Mouse (Mus musculus) left cerebral cortex, adult 8-10 months (tissue): Measurements from ENCODE around the gene Fgf13. TPM values are rescaled to one million over a fixed set of nuclear protein-coding genes. Genes with fewer than 3 reads are reported as not detected.

Experiments used
- DNase-seq, 2 experiments: peaks; one replicate each; pipeline ENCODE4 v3.0.0; 2022; ENCODE audit warnings: low spot score in 2 of 2
- total RNA-seq, 4 experiments: library from RNA; stranded (reverse); gene quantifications; 2 replicates each; pipeline ENCODE4 v1.2.4; 2022

The Fgf13 gene
- total RNA-seq, 4 experiments from 2014 or later: 118 to 131 (median 125) TPM

DNA sequence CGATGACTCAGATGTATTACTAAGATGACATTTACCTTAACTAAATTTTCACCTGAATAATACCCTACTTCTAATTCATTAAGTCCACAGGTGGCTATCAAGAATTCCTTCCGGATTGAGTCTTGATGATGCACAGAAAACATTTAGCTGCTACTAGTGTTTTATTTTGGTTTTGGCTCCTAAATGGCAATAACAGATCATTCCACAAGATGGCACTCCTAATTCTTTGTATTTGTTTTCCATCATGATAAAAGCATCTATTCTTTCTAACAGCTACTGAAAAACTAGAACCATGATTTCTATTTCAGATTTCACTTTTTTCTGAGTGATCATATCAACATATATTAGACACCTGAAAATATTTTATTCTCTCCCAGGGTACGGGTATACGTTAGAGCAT lies 373.7 kb downstream of the Fgf13 start:
- DNase-seq: no peak

DNA sequence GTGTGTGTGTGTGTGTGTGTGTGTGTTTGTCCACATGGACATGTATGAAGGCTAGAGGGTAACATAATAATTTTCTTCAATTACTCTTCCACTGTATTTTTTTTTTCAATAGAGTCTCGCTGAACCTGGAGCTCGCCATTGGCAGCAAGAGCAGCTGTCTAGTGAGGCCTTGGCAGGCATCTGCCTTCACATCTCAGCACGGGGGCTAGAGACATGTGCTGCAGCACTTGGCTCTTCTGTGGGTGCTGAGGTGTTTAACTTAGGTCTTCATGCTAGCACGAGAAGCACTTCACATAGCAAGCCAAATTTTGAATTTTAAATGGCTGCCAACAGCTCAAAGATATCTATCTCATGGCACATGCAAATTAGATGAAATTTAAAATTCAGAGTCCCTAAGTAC lies 380.9 kb downstream of the Fgf13 start:
- DNase-seq: no peak

DNA sequence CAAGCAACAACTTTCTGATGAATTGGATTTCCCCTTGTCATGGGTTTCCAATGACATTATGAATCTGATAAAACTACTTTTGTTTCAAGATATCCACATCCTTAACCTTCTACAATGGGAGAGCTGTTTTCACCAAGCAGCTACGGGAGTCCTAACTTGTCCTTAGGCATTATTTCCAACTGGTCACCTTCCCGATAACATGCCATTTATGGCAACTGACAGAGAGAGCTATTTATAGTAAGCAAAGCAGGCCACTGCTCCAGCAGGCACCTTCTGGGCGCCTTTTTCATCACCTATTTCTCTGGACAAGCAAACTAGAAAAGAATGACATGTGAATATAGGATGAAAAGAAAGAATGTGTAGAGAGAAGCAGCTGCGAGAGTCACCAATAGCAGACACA lies 385.5 kb downstream of the Fgf13 start:
- DNase-seq: no peak

DNA sequence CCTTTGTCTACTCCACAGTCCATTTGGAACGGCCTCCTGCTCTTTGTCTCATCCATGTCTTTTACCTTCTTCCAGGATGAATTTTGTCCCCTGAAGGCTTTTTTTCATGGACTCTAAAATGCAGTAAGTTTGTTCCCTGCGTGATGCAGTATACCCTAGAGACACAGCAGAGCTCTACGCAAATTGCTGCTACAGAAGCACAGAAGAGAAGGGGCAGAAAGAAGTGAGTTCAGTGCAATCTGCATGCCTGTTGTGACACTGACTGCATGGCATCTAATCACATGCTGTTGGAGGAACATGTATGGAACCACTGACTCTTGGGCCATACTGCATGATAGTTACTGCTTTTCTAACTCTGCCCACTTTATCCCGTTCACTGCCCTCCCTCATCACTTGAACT lies 388.2 kb downstream of the Fgf13 start:
- no peak for DNase-seq

DNA sequence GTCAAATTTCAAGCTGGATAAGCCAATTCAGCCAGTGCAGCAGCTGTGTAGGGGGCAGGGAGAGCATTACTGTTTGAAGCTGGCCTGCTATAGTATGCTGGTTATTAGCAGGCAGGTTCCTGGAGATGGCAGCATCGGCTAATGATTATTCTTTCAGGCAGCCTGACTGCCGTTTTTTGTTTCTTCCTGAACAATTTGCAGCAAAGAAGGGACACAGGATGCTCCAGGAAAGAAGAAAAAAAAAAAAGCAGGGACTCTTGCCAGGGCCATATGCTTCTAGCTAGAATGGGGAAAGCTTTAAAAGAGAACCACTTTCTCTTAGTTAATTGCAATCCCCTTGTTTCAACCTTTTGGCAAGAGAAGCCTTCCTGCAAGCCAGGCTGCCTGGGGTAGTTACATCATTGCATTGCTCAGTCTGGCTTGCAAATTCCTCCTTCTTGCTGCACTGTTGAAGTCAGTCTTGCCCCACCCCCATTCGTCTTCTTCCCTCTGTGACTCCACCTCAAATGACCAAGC lies 388.7 kb downstream of the Fgf13 start:
- DNase-seq: peak; percentile 2 to 9

DNA sequence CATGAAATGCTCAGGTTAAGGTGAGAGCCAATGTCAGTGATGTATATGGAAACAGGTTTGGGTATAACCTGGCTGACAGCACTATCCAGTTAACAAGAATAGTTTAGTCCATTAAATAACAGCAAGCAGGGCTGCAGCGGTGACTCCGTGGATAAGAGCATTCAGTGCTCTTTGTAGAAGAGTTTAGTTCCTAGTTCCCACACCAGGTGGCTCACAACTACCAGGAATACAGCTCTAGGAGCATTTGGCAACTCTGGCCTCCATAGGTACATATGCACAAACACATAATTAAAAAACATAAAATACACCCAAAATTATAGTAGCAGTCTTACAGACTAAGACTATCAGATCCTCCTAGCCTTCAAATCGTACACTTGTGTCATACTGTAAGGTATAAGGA lies 390.2 kb downstream of the Fgf13 start:
- no peak for DNase-seq

DNA sequence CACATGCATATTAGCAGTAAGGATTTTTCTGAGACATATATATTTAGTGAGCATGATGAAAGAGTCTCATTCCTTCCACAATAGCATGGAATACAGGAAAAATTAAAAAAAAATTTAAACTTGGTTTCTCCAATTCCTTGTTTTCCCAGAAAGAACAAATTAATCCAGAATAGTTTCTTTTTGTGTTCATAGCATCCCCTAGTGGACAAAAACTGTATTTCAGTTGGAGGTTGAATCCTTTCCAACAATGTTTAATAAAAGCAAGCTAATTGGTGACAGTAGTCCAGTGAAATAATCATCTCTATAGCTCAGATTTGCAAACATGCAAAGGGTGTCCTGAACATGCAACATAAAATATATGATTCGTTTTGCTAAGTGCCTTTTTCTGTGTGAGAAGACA lies 395.7 kb downstream of the Fgf13 start:
- DNase-seq: no peak

DNA sequence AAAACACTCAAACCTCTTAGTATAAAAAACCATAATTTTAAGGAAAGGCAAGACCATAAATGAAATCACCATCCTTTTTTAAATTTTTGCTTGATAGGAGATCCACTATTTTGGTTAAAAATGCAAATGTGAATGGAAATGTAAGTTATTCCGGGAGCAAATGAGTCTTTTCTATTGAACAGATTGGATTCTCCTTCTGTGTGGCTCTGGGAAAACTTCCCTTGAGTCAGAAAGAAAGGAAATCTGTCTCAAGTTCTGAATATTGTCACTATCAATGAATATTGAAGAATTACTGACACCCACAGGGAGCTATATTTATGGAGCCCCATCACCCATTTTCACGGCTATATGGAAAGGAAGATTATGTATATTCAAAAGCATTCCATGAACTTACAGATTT lies 401.1 kb downstream of the Fgf13 start:
- no peak for DNase-seq

DNA sequence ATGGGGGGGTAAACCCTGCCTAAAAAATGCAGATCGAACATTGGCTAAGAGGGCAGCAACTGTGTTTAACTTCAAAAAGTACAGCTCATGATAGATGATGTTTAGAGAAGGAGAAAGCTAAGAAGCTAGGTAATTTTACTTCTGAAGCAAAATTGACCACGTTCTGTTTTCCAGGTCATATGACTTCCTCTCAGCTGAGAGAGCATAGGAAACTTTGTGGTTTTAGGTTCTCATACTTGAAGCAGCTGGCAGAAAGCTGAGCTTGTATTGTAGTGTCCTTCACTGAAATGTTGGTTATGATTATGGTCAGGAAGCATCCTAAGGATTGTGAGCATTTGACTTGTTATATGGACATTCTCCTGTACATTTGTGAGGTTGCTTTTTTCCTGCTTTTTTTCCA lies 425.9 kb downstream of the Fgf13 start:
- DNase-seq: no peak

DNA sequence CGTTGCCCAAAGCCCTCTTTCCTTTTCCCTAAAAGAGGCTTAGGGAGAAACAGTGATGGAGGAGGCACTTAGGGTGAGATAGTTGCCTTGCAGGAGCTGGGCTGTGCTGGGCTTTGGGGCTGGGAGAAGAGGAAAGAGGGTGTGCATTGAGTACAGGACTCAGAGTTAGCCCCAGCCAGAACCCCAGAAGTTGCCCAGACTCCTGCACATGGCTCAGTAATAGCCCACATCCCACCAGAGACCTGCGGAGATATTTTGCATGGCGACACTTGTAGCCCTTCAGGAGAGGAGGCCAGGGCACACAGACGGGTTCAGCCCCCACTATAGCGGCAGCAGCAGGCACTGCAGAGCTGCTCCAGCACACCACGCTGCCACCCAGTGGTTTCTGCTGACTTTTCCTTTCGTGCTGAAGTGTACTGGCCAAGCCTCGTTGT lies 432.9 kb downstream of the Fgf13 start:
- peak; percentile 32 to 33 for DNase-seq

DNA sequence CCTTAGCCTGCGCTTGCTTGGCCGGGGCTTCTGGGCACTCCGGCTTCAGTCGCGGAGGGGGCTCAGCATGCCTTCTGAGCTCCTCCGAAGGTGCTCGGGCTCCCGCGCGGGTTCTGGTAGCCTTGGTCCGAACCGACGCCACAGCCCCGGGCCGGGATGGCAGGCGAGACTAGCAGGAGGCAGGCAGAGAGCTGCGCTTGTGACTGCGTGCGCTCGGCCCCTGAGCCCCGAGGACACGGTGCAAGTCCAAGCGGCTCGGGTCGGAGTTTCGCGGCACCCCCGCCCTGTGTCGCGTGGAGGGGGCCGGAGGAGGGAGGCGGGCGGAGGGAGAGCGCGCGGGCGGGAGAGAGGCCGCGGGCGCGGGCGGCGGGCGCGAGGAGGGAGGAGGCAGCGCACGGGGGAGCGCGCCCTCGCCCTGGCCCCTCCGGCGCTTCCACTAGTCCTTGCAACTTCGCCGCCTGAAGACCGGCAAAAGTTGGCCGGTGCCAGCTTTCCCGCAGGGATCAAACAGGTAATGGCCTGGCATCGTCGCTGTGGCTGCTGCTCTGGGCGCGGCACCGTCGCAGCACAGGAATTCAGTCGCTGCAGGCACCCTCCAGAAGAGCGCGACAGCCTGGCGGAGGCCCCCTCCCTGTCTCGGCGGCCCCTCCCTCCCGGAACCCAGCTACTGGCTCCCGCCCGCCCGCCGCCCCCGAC lies 433.6 kb downstream of the Fgf13 start:
- DNase-seq: peak; percentile 12 to 32

DNA sequence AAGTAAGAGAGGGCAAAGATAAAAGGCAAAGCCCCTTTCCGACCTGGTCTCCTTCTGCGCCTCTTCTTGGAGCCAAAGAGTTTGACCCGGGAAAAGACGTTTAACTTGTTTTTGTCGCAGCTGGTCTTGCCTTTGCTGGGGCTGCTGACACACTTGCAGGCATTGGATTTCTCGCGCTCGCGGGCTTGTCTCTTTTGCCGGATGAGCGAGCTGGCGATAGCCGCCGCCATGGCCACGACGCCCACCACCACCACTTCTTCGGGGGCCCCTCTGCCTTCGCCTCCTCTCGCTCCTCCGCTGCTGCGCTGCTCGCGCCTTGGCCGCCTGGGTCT lies 434.1 kb downstream of the Fgf13 start:
- DNase-seq: peak; percentile 12 to 13

DNA sequence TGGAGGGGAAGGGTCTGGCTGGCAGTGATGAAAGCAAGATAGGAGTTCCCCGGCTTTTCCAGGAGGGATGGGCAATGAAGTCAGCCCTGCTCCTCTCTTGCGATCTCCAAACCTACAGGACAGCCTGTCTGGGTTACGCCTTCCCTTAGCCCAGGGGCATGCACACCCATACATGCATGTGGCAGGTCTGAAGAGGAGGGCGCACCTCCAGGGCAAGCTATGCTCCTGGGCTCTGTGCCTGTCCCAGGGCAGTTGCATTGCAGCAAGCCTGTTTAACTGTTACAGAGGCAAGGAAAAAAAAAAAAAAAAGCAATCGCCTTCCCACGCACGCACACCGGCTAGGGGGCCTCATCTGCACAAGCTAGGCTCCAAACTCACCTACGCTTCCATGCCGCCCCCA lies 434.5 kb downstream of the Fgf13 start:
- peak; percentile 3 to 10 for DNase-seq

DNA sequence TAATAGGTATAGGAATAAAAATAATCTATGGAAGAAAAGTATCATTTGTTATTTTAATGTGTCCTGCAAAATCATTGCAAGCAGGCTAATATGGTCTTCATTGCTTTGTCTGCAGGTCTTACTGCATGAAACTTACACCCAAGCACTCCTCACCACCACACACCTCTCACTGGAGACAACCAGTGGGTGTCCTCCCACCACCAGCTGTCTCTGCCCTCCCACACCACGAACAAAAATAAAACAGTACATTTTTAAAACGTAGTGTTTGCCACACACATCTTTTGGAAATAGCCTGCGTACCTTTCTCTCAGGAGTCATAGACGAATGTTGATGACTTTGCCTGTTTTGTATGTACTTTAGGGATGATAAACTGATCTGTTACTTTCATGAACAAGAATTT lies 441.2 kb downstream of the Fgf13 start:
- peak; percentile 9 to 26 for DNase-seq

DNA sequence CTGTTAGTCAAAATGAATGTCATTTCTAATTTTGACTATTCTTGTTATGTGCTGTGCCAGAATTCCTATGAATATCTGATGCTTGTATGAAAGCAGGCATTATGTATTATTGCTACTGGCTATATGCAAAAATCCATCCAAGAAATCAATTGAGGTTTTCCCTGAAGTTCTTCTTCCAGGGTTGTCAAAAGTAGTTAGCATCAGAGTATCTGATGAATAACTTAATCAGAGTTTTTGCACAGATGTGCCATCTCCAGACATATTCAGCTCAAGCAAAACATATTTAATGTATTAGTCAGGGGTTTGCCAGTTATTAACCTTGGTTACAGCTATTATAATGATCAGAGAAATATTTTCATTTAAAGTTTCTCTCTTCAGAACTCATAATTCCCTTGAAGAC lies 454.7 kb downstream of the Fgf13 start:
- no peak for DNase-seq

DNA sequence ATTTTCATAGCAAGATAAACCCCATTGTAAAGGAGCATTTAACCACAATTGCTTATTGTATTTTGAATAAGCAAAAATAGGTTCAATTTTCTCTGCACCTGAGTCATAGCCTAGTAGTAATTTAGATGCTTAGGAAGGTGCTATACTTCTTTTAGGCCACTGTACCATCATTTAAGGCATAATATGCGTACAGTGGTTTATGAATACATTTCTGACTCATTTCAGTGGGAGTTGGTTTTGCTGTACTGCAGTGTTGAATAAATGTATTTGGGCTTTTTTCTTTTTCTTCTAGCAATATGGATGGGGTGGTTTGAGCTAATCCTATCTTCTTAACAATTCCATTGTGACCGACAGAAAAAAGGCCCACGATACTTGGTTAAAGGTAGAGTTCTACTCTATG lies 481.9 kb downstream of the Fgf13 start:
- DNase-seq: no peak

DNA sequence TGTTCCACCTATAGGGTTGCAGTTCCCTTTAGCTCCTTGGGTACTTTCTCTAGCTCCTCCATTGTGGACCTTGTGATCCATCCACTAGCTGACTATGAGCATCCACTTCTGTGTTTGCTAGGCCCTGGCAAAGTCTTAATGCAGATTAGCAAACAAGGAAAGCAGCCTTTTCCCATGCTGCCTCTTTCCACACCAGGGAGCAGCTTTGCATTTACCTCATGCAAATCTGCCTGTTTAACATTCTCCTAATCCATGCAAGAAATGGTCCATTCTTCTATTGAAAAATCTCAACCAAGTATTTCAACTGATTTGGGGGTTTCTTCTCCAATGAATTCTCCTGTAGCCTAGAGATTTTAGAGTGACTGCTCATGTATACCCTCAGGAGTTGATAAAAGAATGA lies 487.4 kb downstream of the Fgf13 start:
- DNase-seq: no peak

DNA sequence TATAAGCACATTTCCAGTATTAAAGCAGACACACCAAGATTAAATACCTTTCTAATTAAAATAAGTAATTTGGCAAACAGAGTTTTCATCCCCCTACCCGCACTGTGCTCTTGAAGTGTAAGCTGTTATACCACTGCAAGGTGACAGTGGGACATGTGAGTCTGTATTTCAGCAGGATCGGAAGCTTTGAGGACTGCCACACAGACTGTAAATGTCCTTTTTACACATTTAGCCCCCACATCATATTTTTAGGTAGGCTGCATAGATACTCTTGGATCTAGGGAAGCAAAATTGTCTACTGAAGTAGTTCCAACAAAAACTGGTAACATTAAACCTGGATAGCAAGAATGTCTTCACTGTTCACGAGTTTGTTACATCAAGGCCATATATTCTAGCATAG lies 495.8 kb downstream of the Fgf13 start:
- DNase-seq: no peak

DNA sequence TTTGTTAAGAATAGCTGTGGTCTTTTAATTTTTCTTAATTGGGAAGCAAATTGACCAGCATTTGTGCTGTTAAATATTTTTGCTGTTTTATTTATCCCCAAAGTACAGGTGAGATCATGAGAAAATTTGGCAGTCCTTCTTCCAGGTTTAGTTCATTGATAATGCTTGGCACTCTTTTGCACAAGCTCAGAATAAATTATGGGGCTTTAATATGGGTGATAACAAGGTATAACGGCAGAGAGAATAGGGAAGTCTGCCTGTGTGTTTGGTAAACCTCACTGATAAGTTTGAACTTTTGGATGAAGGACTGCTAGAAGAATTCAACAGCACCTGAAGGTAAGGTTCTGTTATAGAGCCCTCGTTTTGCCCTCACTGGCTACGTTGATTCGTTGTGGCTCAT lies 504.7 kb downstream of the Fgf13 start:
- DNase-seq: no peak

DNA sequence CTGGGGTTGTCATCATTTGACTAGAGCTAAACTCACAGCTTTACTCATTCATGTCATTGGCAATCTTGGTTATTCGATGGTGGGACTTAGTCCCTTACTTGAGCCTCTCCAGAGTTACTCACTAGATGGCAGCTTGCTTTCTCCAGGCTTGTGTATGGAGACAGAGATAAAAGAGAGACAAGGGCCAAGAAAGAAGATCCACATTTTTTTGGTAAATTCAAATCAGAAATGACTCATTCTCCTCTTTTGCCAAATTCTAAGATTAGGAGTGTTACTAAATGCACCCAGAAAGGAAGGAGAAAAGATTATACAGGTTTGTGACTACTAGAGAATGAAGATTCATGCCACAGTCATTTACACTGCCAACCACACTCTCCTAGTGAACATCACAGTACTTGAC lies 532.9 kb downstream of the Fgf13 start:
- DNase-seq: no peak
